In the genomic region with DNA sequence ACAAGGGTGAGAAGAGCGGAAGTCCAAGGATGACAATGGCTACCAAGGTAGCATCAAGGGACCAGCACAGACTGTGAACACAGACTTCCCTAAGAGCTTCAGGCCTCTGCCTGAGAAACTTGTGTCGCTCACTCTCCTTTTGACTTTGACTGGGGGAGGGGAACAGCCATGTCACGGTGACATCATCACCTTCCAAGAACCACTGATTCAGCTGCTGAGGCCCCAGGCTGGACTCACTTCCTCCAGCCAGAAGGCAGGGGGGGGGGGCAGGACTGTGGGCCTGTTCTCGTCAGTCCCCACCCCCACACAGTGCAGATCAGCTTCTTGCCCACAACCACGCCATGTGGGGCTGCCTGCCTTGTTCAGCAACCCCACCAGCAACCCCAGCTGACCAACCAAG, we compare ENCODE assay signal across 8 mouse cellular contexts. TPM values are rescaled to one million over a fixed set of nuclear protein-coding genes. Genes with fewer than 3 reads are reported as not detected.
DNase-seq lines count a peak whose midpoint lies in the region; TF ChIP-seq lines count a peak whose summit lies in the region.

No protein-coding gene starts in this region.

- H3K27ac ChIP-seq in thymus, adult 2 months (ENCODE audit: control insufficient read depth, insufficient read depth, low read length), result no peak overlapping the region

- H3K36me3 ChIP-seq in thymus, adult 2 months (ENCODE audit: control insufficient read depth, insufficient read depth, low read length), result no peaks in the 10 kb centered on the region

- WGBS in thymus, adult 2 months, result 49% methylated on average over 5 of the region's 5 CpGs

- DNase-seq in layer of hippocampus, adult 9-11 months, result peak; percentile 91
- no peak for DNase-seq in layer of hippocampus, adult 9-10 months (ENCODE audit: low spot score)
- peak; percentile 66 for DNase-seq in ZHBTc4 (ENCODE audit: low read depth, low spot score)
- DNase-seq in heart, adult 18-20 months, result peak; percentile 64 to 86
- peak; percentile 77 for DNase-seq in kidney, postnatal 10 days
- peak; percentile 81 to 84 for DNase-seq in lung, postnatal 4 days
- DNase-seq in thymus, adult 2 months, result peak; percentile 43
- DNase-seq in cerebellum, adult 11-12 months, result no peak

- H3K4me3 ChIP-seq in thymus, adult 2 months (ENCODE audit: control insufficient read depth, insufficient read depth, low read length), result no peak overlapping the region

- TF ChIP-seq CTCF in thymus, adult 2 months (IDR thresholded peaks at IDR 0.05; ENCODE audit: borderline replicate concordance, control insufficient read depth, extremely low read depth, insufficient read depth, low read length, poor library complexity), result no peak

- no peak for TF ChIP-seq POLR2A in thymus, adult 2 months (IDR thresholded peaks at IDR 0.05; ENCODE audit: control insufficient read depth, extremely low read depth, insufficient read depth, low read length, poor library complexity)

- H3K4me1 ChIP-seq in thymus, adult 2 months (replicated peaks; ENCODE audit: control insufficient read depth, insufficient read depth, low read length), result peaks cover 28% of the 10 kb centered on the region

- H3K27me3 ChIP-seq in thymus, adult 2 months (ENCODE audit: control insufficient read depth, insufficient read depth, low read length), result no peaks in the 10 kb centered on the region

RNA-seq across cellular contexts. Expression of gene Ier5, which starts 49.3 kb away (rescaled TPM):
- 10 to 100 TPM; 18.8 to 21.4 TPM for total RNA-seq in heart, adult 18-20 months (2021)
- 37.2 and 44.0 TPM in 2 replicates for polyA plus RNA-seq in thymus, adult 2 months (2012; rRNA removed)

Comparison
In these comparisons a context has a peak if more than half of its experiments do, and no peak if none do; other contexts are left out.
1. DNase-seq: peak in layer of hippocampus, adult 9-11 months (single experiment), ZHBTc4 (single experiment), heart, adult 18-20 months (2 of 2), kidney, postnatal 10 days (single experiment), lung, postnatal 4 days (2 of 2) and thymus, adult 2 months (single experiment); none in layer of hippocampus, adult 9-10 months (single experiment) and cerebellum, adult 11-12 months (single experiment).